Mouse (Mus musculus): ENCODE results near the gene Irx4.

The Irx4 gene

DNA sequence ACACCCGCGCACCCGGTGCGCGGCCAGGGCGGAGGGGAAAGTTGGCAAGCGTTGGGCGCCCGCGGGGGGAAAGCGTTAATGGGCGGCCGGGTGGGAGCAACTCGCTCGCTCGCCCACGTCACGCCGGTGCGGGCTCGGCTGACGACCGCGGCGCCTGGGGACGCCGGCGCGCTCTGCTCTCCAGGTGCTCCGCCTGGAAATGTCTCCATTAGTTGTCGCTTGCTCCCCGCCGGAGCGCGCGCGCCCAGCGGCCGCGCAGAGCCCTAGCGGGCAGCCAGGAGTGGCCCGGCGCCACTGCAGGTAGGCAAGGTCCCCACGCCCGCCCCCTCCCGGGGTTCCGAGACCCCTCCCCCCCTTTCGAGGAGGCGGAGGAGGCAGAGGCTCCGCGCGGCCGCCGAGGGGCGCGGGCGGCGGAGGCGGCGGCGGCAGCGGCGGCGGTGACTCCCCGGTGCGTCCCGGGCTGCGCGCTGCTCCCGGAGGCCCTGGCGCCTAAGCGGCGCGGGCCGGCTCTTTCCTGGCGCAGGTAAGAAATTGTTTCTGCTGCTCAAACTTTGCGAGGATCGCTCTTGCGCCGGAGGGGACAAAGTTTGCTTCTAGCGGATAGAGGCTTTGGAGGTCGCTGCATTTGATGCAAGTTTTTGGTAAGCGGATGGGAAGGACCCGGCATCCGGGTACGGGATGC is at the start of gene Irx4:
Irx4 (plus strand) TSS at position 126 of the 682 bp plus-strand sequence.
- no peak for DNase-seq (ENCODE audit: low read depth, low spot score)

- no peak for DNase-seq (ENCODE audit: low read depth, low spot score)
Measured at GRCm38 (mm10) chr13:73214301-73214700, 46.0 kb upstream of the Irx4 start.

- DNase-seq (ENCODE audit: low read depth, low spot score) = no peak
Measured at GRCm38 (mm10) chr13:73236461-73236860, 23.8 kb upstream of the Irx4 start.

DNA sequence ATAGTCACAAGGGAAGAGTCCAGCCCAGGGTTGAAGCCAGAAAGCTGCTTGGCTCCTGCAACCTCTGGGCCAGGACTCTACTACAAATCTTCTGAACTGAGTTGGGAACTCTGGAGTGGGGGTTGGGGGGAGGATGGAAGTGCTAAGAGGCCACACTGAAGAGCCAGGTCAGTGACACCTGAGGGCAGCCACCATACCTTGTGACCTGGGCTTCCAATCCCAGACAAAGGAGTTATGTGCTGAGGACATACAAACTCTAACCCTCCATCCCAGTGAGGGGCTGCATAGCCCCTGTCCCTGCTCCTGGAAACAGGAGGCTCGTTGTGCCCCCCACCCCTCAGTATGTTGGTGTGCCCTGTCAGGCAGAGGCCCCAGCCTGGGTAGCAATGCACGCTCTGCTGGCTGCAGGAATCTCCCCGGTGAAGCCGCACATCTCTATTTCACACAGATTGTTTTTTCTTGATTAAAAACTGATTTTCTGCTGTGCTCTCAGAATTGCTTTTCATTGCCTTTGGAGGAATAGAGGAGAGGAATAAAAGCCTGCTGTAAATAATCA is 21.0 kb upstream of the Irx4 start:
- no peak for DNase-seq (ENCODE audit: low read depth, low spot score)

- no peak for DNase-seq (ENCODE audit: low read depth, low spot score)
Measured at GRCm38 (mm10) chr13:73242556-73242955, 17.7 kb upstream of the Irx4 start.

DNA sequence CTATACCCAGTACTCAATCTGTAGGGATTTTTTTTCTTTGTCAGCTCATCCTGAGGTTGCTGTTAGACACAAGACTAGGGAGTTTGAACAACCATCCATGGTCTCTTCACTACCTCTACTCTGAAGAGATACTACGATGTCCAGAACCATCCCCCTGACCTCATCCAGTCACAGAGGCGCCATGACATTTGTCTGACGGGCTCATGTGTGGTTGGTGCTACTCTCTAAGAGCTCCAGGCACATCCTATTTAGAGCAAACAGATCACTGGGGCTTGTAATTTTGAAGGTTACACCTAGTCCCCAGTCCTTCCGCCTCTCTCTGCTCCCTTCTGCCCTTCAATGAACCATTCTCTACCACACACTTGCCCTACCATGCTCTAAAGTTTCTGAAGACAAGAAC is 13.3 kb upstream of the Irx4 start:
- no peak for DNase-seq (ENCODE audit: low read depth, low spot score)

DNA sequence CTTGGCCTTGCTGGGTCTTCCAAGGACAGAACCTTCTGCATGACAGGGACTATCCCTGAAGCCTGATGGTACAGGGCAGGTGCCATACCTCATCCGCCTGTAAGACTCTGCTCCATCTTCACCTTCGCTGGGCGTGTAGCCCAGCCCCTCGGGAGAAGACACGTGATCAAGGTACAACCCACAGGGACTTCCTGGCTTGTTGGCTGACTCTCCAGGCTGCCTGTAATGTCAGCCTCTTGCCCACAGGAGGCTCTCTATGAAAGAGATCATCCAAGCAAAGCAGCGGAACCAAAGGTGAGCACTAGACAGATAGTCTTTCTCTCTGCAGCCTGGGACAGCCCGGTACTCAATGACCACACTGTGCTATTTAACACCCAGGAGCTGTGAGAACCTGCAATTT is 9.1 kb upstream of the Irx4 start:
- DNase-seq (ENCODE audit: low read depth, low spot score) = no peak

DNA sequence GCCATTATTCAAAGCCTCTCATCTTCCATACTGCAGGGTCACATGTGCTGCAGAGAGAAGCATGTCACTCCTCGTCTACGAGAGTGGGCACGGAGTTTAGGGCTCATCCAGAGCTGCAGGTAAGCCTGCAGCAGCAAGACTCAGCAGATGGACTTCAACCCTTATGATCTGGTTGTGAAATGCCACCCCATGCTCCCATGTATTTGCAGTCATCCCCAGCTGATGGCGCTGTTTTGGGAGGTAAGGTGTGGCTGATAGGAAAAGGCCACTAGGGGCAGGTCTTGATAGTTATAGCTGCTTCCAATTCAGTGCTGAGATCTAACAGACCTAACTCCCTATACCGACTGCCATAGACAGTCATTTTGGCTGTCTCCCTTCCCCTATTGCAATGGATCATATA is 8.3 kb upstream of the Irx4 start:
- no peak for DNase-seq (ENCODE audit: low read depth, low spot score)

GRCm38 (mm10) chr13:73258415-73258814 is 1.9 kb upstream of the Irx4 start:
- no peak for DNase-seq (ENCODE audit: low read depth, low spot score)

DNA sequence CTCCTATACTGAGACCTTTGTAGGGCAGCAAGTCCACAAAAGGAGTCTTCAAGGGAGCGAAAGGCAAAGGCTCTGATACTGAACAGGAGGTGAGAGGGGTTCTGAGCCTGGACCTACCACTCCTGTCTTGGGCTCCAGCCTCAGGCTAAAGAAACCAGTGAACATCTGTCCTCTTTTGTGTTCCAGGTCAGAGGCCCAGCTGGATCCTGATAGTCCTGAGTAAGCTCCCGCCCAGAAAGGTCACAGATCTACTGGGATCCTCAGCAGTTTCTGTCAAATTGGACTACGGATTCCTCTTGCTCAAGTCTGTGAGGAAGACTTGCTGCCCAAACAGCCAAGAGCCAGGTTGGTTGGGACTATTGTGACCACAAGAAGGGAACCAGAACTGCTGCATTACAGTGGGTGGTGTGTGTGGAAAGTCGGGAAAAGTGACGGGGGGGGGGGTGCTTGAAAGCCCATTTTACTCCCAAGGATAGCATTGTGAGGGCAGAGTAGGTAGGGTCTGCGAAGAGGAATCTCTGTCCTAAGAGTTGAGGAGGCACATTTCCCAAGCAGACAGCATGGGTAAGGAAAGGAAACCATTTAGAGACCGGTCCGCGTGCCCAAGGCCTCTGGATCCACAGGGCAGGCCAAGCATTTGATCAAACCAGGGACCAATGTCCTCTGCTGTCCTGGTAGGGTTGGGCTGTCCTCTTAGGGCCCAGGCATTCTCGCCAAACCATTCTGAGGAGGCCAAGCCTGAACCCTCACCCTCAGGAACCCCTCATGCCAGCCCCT is 514 bp upstream of the Irx4 start:
- no peak for DNase-seq (ENCODE audit: low read depth, low spot score)

DNA sequence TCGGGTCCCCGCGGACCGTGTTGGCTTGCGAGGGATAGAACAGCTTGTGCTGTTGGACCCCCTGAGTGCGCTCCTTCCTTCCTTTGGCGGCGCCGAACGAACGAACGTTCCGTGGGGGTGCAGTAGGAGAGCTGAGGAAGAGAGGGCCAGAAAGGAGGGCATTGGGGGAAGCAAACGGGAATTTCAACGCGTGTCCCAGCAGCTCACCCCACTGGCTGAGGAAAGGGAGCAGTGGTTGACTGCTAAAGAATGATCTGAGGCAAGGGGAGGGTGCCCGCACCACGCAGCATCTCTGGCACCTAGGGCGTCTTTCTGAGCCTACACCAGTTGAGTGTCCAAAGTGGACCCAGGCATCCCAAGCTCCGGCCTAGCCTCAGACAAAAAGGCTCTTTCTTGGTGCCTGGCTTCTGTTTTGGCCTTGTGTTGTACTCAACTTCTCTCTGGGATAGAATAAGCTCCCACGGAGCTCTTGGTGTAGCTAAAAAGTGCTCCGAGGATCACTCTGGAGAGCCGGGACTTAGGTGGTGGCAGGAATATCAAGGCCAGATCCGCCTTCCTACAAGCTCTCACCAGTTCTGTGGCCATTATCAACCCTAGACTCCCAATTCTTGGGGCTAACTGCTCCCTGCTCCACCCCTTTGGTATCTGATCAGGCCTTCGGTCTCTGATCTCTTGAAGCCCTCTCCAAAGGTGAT is 904 bp downstream of the Irx4 start:
- no peak for DNase-seq (ENCODE audit: low read depth, low spot score)

DNA sequence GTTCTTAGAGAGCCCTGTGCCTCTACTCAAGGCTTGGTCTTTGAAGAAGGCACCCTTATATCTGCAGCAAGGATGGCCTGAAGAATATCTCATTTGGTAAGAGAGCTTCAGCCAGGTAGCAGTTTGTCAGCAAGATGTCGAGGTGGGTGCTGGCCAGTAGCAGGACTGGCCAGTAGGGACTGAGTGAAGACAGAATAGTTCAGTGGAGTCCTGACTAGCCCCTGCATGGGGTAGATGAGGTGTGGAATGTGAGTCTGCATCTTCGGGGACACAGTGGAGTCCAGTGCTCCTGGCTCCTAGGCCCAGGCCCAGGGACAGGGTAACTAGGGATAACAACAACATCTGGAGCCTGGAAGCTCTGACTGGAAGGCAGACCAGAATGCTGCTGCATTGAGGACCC is 1.6 kb downstream of the Irx4 start:
- DNase-seq (ENCODE audit: low read depth, low spot score) = no peak

DNA sequence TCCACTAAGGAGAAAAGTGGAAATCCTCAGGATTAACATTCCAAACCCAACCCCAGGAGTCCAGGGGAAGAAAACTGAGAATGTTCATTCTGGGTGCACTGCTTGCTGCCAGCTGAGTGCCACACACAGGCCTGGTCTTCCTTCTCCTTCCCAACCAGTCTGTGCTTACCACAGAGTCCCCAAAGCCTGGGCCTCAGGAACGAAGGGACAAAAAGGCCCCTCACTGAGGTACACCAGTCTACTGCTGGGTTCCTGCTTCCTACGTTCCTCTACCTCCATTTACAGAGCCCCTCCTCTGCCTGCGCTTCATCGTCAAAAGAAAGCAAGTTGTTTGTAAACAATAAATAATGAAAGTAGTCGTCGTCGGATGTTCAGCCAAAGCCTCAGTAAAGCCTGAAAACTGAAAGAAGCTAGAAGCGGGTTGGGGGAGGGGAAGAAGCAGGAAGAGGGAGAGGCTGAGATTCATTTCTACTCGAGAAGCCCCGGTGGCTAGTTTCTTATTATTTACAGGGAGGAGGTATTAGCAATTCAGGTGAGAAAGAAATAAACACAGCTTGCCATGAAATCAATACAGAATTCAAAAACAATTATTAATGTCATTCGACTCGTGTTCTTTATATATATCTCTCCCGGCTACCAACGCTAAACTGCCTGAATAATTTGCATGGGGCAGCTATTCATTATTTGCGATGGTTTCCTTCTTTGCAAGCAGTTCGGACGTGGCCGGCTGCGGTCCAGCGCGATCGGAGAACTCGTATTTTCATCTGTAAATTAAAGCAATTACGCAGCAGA is 2.3 kb downstream of the Irx4 start:
- DNase-seq (ENCODE audit: low read depth, low spot score) = no peak

DNA sequence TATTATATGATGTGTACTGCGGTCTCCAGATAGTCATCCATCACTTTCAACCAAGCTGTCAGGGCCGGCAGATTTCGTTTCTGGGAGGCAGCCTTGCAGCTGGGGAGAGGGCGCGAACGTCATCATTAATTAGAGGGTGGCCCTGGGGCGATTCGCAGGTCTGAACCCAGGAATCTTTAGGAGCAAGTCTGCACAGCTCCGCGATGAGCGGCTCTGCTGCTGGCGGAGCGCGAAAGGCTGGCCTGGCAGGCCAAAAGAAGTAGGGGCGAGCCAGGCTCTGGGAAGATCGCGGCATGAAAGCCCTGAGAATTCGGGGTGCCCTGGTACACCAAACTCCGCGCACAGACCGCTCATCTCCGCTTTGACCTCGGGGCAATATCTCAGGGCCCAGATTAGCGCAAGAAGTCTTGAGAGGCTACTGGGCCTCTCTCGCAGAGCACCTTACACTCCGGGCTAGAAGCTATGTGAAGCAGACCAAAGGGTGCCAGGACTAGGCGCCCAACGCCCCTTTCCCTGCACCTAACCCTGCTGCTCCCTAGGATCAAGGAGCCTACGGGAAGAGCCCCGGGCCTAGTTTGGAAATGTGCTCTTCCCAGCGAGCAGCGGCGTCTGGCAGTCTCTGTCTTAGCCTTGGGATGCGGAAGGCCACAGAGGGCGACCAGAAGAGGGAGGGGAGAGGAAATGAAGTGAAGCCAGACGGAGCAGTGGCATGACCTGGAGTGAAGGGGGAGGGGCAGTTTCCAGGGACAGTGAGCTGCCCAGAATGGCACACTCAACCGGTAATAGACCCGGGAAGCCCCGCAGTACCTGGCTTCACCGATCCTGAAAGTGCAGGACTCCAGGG is 3.1 kb downstream of the Irx4 start:
- no peak for DNase-seq (ENCODE audit: low read depth, low spot score)

DNA sequence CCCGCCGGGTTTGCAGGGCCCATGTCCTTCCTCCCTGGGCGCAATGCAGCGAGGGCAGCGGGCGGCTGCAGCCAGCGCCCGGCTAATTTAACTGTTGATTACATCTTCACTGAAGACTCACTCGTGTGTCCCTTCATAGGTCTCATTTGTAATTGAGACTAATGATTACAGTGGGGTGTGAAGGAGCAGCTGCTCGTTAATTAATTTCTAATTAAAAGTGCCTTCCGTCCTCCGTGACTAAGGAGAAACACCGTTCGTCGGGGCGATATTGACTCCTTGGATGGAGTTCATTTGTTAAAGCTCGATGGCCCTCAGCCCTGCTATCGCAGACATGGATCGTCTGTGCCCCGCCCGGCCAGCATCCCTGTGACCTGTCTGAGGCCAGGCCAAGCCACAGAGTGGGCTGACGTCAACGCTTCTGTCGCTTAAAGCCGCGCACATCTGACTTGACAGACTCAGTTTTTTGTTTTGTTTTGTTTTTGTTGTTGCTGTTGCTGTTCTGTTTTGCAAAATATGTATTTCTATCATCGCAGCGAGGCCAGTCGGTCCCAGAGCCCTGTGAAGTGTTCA is 4.0 kb downstream of the Irx4 start:
- no peak for DNase-seq (ENCODE audit: low read depth, low spot score)

DNA sequence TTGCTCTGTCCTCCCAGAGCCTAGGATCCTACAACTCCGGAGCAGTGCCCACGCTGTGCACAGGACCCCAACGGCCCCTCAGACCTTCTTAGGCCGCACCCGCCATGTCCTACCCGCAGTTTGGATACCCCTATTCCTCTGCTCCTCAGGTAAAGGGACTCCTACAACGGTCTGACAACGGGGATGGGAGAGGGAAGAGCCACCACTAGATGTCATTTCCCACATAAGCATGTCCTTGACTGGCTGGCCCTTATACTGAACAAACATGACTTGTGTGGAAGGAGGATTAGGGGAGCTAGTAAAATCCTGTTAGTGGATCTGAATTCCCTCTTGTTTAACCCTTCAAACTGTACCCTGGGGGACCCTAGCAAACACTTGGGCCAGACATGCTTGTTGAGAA is 4.6 kb downstream of the Irx4 start:
- DNase-seq (ENCODE audit: low read depth, low spot score) = no peak

DNA sequence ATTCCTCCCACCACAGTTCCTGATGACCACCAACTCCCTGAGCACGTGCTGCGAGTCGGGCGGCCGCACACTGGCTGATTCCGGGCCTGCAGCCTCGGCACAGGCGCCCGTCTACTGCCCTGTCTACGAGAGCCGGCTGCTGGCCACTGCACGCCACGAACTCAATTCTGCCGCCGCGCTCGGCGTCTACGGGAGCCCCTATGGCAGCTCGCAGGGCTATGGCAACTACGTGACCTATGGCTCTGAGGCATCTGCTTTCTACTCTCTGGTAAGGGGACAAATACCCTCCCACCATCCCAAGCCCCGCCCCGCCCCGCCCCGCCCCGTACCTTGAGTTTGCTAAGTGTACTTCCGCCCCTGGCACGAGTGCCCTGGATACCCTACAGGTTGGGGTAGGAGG is 5.2 kb downstream of the Irx4 start:
- DNase-seq (ENCODE audit: low read depth, low spot score) = no peak

GRCm38 (mm10) chr13:73267551-73267950 is 7.3 kb downstream of the Irx4 start:
- no peak for DNase-seq (ENCODE audit: low read depth, low spot score)

- no peak for DNase-seq (ENCODE audit: low read depth, low spot score)
Measured at GRCm38 (mm10) chr13:73268702-73269101, 8.4 kb downstream of the Irx4 start.

DNA sequence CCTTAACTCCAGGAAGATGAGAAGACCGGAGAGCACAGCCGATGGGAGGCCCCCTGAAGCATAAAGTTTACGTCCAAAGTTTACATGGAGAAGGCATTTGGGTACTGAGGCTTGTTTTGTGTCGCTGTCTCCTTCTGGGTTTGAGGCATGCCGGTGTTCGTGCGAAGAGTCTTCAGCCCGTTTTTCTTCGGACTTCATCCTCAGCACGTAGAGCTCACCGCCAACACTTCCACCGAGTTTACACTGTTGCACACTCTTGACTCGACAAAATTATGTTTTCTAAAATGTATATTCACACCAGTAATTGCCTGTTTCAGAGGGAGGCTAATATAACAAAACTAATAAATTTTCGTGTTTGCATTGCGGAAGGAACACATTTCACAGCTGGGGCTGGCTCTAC is 9.0 kb downstream of the Irx4 start:
- no peak for DNase-seq (ENCODE audit: low read depth, low spot score)
